Mouse (Mus musculus) stomach, embryonic 16.5 days (tissue): ENCODE measurements around the gene Cd34. TPM values are rescaled to one million over a fixed set of nuclear protein-coding genes. Genes with fewer than 3 reads are reported as not detected.

Experiments
- ATAC-seq: fragments of 200-750 bp; cut with Nextera tagmentation; 2 replicates; pipeline ENCODE4 v1.8.0; 2017; ENCODE audit warnings: moderate number of reproducible peaks, moderate TSS enrichment; ENCODE audit not compliant: insufficient read depth, low FRiP score
- H3K27ac ChIP-seq: fragments of 300-500 bp; sonication (generic); 2 replicates; pipeline ENCODE4 v1.5.1; 2014; ENCODE audit warnings: low read length
- H3K27me3 ChIP-seq: fragments of 300-500 bp; sonication (generic); 2 replicates; pipeline ENCODE4 v1.6.1; 2014; ENCODE audit warnings: low read length, control low read depth, mixed read lengths; ENCODE audit not compliant: control insufficient read depth, insufficient read depth
- H3K36me3 ChIP-seq: fragments of 300-500 bp; sonication (generic); 2 replicates; pipeline ENCODE4 v1.6.1; 2014; ENCODE audit warnings: low read length; ENCODE audit not compliant: control insufficient read depth, insufficient read depth
- H3K4me1 ChIP-seq: fragments of 300-500 bp; sonication (generic); 2 replicates; pipeline ENCODE4 v1.6.1; 2014; ENCODE audit warnings: low read length, control low read depth, mixed read lengths; ENCODE audit not compliant: control insufficient read depth, insufficient read depth
- H3K4me2 ChIP-seq: fragments of 300-500 bp; sonication (generic); 2 replicates; pipeline ENCODE4 v1.6.1; 2014; ENCODE audit warnings: low read depth, low read length, mixed read lengths
- H3K4me3 ChIP-seq: fragments of 300-500 bp; sonication (generic); replicated peaks from 2 replicates; pipeline ENCODE4 v1.5.1; 2014; ENCODE audit warnings: mild to moderate bottlenecking, low read length
- H3K9ac ChIP-seq: fragments of 300-500 bp; sonication (generic); 2 replicates; pipeline ENCODE4 v1.6.1; 2014; ENCODE audit warnings: low read length
- H3K9me3 ChIP-seq: fragments of 300-500 bp; sonication (generic); replicated peaks from 2 replicates; pipeline ENCODE4 v1.6.1; 2016; ENCODE audit warnings: low read length, control low read depth; ENCODE audit not compliant: control insufficient read depth
- WGBS: fragments of 180-500 bp; shearing (Covaris S2); extraction: QIAGEN DNeasy Blood & Tissue Kit; methylation state at CpG from one replicate; pipeline ENCODE4 v1.1.7; 2014; 5-methylcytosine and 5-hydroxymethylcytosine counted together
- polyA plus RNA-seq: library from polyadenylated mRNA; unstranded; fragments of >200 nt; fragmentation: Nextera tagmentation; extraction: Ambion mirVana; gene quantifications from 2 replicates; pipeline ENCODE4 v1.2.1, GENCODE M21; 2015

Cd34 gene
- polyA plus RNA-seq, 1 experiment from 2014 or later: 105 TPM

DNA sequence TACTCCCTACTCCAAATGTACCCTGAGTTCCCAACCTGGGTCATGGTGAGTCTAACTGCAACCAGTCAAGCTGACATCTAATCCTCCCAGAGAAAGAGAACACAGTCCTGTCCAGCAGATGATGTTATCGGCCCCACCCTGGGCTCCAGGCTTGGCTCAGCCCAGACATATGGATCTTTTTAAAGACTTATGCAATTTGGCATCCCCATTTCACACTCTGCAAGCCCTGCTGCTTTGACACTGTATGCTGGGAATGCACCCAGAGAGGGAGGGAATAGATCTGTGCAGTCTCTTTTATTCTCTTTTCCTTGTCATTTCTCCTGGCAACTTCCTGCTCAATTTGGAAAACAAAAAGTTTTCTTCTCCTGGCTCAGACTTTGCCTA, 8.7 kb upstream of the Cd34 start:
- Histone ChIP-seq H3K27me3 (no peaks in the 10 kb centered on the region), H3K9ac (no peak overlapping the region), H3K36me3 (no peaks in the 10 kb centered on the region), H3K27ac (peak overlapping the region; percentile 85), H3K9me3 (no peaks in the 10 kb centered on the region), H3K4me2 (no peak overlapping the region), H3K4me1 (peaks cover 8% of the 10 kb centered on the region; the same call in 1 of the 2 replicates), H3K4me3 (no peak overlapping the region)
- peak; percentile 82 for ATAC-seq
- WGBS: 49% methylated on average over 1 of the region's 1 CpGs

DNA sequence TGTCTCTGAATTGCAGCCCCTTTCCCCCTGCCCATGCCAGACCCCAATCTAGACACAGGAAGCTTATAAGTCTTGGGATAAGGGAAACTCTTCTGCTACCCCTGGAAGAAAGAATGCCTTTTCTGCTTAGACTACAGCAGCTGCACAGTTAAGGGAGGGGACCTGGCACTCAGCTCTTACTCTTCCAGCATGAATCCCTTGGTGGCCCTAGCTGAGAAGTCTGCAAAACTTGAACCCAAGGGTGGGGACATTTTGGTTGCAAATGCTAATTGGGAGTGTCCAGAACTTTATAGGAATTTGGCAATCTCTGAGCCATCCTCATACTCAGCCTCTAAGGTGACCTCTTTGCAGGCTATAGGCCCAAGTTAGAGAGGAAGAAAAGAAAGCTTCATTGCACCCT, 7.9 kb upstream of the Cd34 start:
- peaks cover 8% of the 10 kb centered on the region; the same call in 1 of the 2 replicates for H3K4me1 ChIP-seq
- H3K36me3 ChIP-seq: no peaks in the 10 kb centered on the region
- H3K9ac ChIP-seq: peak overlapping the region; percentile 14; the same call in 1 of the 2 replicates
- H3K4me2 ChIP-seq: no peak overlapping the region
- no peaks in the 10 kb centered on the region for H3K9me3 ChIP-seq
- H3K4me3 ChIP-seq: no peak overlapping the region
- ATAC-seq: peak; percentile 23; the same call in 1 of the 2 replicates
- H3K27me3 ChIP-seq: no peaks in the 10 kb centered on the region
- H3K27ac ChIP-seq: peak overlapping the region; percentile 85

DNA sequence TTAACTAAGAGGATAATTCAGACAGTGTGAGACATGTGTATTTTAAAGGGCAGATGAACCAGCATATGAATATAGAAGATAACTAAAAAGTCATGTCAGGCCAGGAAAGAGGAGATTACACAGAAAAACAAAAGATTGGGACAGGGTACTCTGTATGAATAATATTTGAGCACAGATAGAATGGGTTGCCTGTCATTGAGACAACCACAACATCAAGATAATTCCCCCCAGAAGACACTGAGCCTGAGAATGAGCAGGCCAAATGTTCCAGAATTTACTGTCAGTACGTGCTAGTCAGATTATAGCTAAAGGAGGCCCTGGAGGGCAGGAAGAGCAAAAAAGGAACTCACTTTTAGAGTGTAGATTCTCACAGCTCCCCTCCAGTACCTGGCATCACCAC, 3.3 kb upstream of the Cd34 start:
- Histone ChIP-seq H3K4me3 (no peak overlapping the region), H3K4me2 (no peak overlapping the region), H3K9me3 (no peaks in the 10 kb centered on the region), H3K9ac (no peak overlapping the region), H3K4me1 (no peaks in the 10 kb centered on the region), H3K36me3 (no peaks in the 10 kb centered on the region), H3K27ac (no peak overlapping the region), H3K27me3 (peaks cover 4% of the 10 kb centered on the region; the same call in 1 of the 2 replicates)
- WGBS: 45% methylated on average over 1 of the region's 1 CpGs
- ATAC-seq: no peak

DNA sequence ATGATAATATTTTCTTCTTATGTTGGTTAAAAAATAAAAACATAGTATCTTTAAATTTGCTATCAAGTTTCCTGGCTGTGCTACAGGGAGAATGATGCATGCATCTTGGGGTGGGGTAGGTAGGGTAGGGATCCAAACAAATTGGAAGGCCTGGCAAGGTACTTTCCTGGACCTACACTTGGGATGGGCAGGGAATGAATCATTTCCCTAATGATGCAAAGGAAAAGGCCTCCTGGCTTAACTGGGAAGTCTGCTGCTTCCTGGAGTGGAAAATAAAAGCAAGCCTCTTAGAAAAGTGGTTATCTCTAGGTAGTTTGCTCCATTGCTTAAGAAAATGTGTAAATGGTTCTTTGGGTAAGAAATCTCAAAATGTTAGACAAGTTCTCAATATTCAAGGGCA, 2.9 kb downstream of the Cd34 start:
- Histone ChIP-seq H3K9ac (no peak overlapping the region), H3K27me3 (peaks cover 4% of the 10 kb centered on the region; the same call in 1 of the 2 replicates), H3K9me3 (no peaks in the 10 kb centered on the region), H3K36me3 (no peaks in the 10 kb centered on the region), H3K4me2 (no peak overlapping the region; the same call in 1 of the 2 replicates), H3K4me3 (no peak overlapping the region), H3K27ac (no peak overlapping the region), H3K4me1 (no peaks in the 10 kb centered on the region)
- no peak for ATAC-seq

DNA sequence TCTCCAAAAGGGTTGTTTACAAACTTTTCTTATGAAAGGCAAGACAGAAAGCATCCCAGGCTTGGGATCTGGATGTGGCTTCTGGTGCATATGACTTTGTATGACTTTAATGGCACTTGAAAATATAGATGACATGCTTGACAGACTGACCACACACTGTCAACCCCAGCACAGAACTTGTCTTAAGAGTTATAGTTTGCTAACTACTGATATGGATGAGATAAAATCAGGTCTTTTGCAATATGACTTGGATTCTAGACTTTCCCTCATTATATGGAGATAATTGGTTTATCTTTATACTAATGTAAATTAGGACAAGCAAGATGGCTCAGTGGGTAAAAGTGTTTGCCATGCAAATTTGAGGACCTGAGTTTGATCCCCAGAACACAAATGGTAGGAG, 4.3 kb downstream of the Cd34 start:
- H3K4me2 ChIP-seq: no peak overlapping the region
- ATAC-seq: no peak
- no peak overlapping the region for H3K9ac ChIP-seq
- H3K27ac ChIP-seq: no peak overlapping the region
- H3K4me1 ChIP-seq: no peaks in the 10 kb centered on the region
- no peaks in the 10 kb centered on the region for H3K9me3 ChIP-seq
- peaks cover 4% of the 10 kb centered on the region; the same call in 1 of the 2 replicates for H3K27me3 ChIP-seq
- H3K36me3 ChIP-seq: no peaks in the 10 kb centered on the region
- no peak overlapping the region for H3K4me3 ChIP-seq

DNA sequence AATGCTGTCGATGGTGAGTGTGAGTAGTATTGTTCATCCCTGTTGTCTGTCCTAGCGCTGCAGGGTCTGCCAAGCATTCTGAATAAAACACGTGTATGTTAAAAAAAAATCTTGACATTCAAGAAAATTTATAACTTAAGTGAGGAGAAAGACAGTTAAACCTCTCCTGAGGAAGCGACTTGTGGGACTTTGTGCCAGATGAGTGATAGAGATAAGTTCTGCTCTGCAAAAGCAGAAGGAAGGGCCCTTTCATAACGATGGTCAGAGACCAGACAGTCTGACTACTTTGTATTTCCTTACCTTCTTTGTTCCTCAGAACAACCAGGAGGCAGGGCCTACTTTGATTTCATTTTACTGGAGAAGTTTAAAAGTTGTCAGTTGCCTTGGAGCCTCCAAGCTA, 4.9 kb downstream of the Cd34 start:
- no peaks in the 10 kb centered on the region for H3K4me1 ChIP-seq
- WGBS: 61% methylated on average over 5 of the region's 5 CpGs

DNA sequence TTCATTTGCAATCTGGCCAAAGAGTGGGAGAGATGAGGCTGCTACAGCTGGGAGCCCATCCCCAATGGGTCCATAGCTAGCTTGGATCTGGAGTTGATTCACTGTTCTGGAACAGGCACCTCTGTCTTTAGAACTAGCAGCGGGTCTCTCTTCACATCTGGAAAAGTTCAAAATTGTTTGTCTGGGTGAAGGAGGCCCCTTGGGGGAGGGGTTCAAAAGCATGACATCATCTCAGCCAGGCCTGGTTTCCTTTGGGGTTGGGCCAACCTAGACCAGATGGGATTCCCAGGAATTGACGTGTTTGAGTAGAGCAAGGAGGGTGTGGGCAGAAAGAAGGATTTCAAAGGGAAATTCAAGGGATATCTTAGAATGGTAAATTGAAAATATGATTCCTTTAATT, 6.8 kb downstream of the Cd34 start:
- peak overlapping the region; percentile 4; the same call in 1 of the 2 replicates for H3K27ac ChIP-seq
- H3K4me3 ChIP-seq: no peak overlapping the region
- WGBS: 40% methylated on average over 2 of the region's 2 CpGs
- ATAC-seq: no peak
- H3K4me1 ChIP-seq: no peaks in the 10 kb centered on the region
- H3K36me3 ChIP-seq: no peaks in the 10 kb centered on the region
- H3K9me3 ChIP-seq: no peaks in the 10 kb centered on the region
- H3K27me3 ChIP-seq: no peaks in the 10 kb centered on the region
- no peak overlapping the region for H3K4me2 ChIP-seq
- H3K9ac ChIP-seq: no peak overlapping the region

More for the DNA sequence above, 4.9 kb downstream of the Cd34 start:
- Histone ChIP-seq H3K4me2 (no peak overlapping the region), H3K9me3 (no peaks in the 10 kb centered on the region), H3K36me3 (no peaks in the 10 kb centered on the region), H3K4me3 (no peak overlapping the region), H3K27ac (no peak overlapping the region), H3K27me3 (peaks cover 4% of the 10 kb centered on the region; the same call in 1 of the 2 replicates), H3K9ac (no peak overlapping the region)
- no peak for ATAC-seq

DNA sequence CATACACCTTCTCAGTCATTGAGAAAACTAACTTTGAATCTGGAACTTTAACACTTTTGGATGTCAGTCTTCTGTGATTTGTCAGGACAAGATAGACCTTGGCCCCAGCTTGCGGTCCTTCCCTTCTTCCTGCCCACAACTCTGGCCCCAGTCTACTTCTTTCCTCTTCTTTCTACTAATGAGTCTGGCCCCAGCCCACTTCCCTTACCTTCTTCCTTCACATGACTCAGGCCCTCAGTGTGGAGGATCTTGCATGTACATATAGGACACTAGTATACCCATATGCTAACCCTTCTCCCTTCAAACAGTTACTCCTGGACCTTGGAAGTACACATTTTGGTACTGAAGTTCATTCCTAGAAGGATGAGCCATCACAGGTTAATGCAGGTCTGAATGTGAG, 7.8 kb downstream of the Cd34 start:
- H3K9ac ChIP-seq: no peak overlapping the region
- H3K4me1 ChIP-seq: no peaks in the 10 kb centered on the region
- H3K27ac ChIP-seq: no peak overlapping the region
- 88% methylated on average over 1 of the region's 1 CpGs for WGBS
- no peaks in the 10 kb centered on the region for H3K9me3 ChIP-seq
- no peaks in the 10 kb centered on the region for H3K27me3 ChIP-seq
- no peak for ATAC-seq
- no peak overlapping the region for H3K4me3 ChIP-seq
- H3K36me3 ChIP-seq: no peaks in the 10 kb centered on the region
- no peak overlapping the region for H3K4me2 ChIP-seq

DNA sequence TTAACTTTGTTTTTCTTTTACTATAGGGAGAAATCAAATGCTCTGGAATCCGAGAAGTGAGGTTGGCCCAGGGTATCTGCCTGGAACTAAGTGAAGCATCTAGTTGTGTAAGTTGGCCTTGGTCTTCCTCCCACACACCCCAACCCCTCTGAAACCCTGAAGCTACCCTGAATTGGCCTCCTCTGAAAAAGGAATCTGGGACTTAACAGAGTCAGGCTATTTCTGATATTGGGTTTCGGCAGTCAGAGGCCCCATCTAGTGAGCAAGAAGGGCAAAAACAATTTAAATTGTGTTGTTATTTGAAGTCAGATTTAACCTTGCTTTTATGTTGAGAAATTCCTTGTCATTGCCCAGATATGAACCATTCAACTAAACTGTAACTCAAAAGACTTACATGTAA, 12.3 kb downstream of the Cd34 start:
- no peak overlapping the region for H3K4me3 ChIP-seq
- no peaks in the 10 kb centered on the region for H3K36me3 ChIP-seq
- H3K4me2 ChIP-seq: no peak overlapping the region
- no peak for ATAC-seq
- H3K27ac ChIP-seq: no peak overlapping the region
- H3K9ac ChIP-seq: no peak overlapping the region
- 57% methylated on average over 2 of the region's 2 CpGs for WGBS
- no peaks in the 10 kb centered on the region for H3K9me3 ChIP-seq
- no peaks in the 10 kb centered on the region for H3K4me1 ChIP-seq
- H3K27me3 ChIP-seq: no peaks in the 10 kb centered on the region

DNA sequence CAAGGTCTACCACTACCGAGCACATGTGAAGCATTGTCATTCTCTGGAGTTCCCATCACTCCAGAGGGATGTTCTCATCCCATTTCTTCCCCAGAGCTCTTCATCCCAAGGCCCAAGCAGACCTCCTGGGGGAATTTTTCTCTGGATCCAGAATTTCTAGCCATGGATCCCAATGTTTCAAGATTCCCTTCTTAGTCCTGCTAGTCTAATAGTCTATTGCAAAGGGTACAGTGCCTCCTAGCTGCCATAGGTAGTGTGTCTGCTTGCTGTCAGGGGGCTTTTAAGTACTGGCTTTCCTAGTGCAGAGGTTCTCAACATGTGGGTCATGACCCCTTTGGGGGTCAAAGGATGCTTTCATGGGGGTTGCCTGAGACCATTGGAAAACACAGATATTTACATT, 14.3 kb downstream of the Cd34 start:
- Histone ChIP-seq H3K27ac (no peak overlapping the region), H3K36me3 (no peaks in the 10 kb centered on the region), H3K27me3 (no peaks in the 10 kb centered on the region), H3K4me3 (no peak overlapping the region), H3K4me2 (no peak overlapping the region), H3K9ac (no peak overlapping the region), H3K9me3 (no peaks in the 10 kb centered on the region), H3K4me1 (no peaks in the 10 kb centered on the region)
- 67% methylated on average over 1 of the region's 1 CpGs for WGBS
- ATAC-seq: no peak
